Mouse (Mus musculus): ENCODE results near the gene Ciapin1. TPM values are rescaled to one million over a fixed set of nuclear protein-coding genes. Genes with fewer than 3 reads are reported as not detected.

Ciapin1 gene
- polyA plus RNA-seq, 1 experiment: 32.0 TPM

DNA sequence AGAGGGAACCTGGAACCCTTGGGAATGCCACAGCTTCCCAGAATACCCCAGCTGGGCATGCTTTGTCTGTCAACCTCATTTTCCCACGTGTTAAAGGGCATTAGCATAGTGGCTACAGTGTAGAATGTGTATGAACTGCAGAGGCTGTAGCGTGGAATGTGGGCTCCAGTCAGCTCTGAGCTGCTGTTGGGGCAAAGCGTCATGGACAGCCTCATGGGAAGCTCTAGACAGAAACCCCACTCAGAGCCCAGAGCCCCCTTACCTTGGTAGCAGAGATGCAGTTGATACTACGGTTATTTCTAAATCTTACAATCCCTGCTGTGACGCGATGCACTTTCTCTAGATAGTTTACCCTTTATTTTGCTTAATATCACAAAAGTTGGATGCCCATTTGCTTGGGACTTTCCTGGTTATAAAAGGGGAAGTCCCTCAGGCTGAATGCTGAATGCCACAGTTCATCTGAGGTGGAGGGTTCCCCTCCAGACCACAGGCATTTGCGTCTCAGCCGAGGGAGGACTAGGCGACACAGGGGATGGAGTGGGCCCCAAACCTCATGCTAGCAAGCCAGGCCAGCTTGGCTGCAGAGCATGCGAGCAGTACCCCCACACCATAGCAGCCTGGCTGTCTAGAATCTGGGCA lies 59.1 kb downstream of the Ciapin1 start:
- Histone ChIP-seq H3K4me1 (ENCODE audit: control insufficient read depth, insufficient read depth, insufficient read length, low read length) (peaks cover 45% of the 10 kb centered on the region), H3K4me3 (ENCODE audit: low read depth, low read length) (no peak overlapping the region), H3K36me3 (ENCODE audit: control insufficient read depth, insufficient read depth, low read length) (peaks cover 10% of the 10 kb centered on the region), H3K27ac (ENCODE audit: insufficient read depth, low read depth, low read length) (peak overlapping the region; percentile 79), H3K27me3 (ENCODE audit: control insufficient read depth, insufficient read depth, low read length) (no peaks in the 10 kb centered on the region)
- 45% methylated on average over 10 of the region's 10 CpGs for WGBS
- TF ChIP-seq CTCF (IDR thresholded peaks at IDR 0.05; ENCODE audit: extremely low read depth, insufficient read length, insufficient replicate concordance, low read depth, low read length) (no peak), POLR2A (IDR thresholded peaks at IDR 0.05; ENCODE audit: low read depth, low read length) (no peak)

DNA sequence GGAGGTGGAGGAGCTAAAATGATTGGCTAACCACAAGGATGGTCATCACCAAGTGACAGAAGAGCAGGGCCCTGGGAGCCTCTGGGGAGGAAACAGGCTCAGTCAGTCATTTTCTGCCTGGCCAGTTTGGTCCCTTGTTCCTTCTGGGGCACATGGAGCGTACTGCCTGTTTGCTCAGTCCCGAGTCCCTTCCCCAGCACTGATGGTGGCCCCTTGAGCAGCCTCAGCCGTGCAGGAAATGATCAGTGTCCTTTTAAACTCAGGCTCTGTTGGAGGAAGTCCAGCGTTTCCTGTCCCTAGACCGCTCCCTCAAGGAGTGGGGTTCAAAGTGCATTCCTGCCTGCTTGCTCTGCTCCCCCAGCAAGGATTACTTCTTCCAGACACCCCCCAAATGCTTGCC lies 59.7 kb downstream of the Ciapin1 start:
- TF ChIP-seq CTCF (IDR thresholded peaks at IDR 0.05; ENCODE audit: extremely low read depth, insufficient read length, insufficient replicate concordance, low read depth, low read length): no peak
- peak; percentile 22; the same call in 1 of the 2 replicates for TF ChIP-seq POLR2A (IDR thresholded peaks at IDR 0.05; ENCODE audit: low read depth, low read length)
- H3K4me3 ChIP-seq (ENCODE audit: low read depth, low read length): no peak overlapping the region
- H3K36me3 ChIP-seq (ENCODE audit: control insufficient read depth, insufficient read depth, low read length): peaks cover 10% of the 10 kb centered on the region
- H3K27ac ChIP-seq (ENCODE audit: insufficient read depth, low read depth, low read length): peak overlapping the region; percentile 79
- peaks cover 43% of the 10 kb centered on the region for H3K4me1 ChIP-seq (ENCODE audit: control insufficient read depth, insufficient read depth, insufficient read length, low read length)
- H3K27me3 ChIP-seq (ENCODE audit: control insufficient read depth, insufficient read depth, low read length): no peaks in the 10 kb centered on the region
- WGBS: 4% methylated on average over 5 of the region's 5 CpGs

DNA sequence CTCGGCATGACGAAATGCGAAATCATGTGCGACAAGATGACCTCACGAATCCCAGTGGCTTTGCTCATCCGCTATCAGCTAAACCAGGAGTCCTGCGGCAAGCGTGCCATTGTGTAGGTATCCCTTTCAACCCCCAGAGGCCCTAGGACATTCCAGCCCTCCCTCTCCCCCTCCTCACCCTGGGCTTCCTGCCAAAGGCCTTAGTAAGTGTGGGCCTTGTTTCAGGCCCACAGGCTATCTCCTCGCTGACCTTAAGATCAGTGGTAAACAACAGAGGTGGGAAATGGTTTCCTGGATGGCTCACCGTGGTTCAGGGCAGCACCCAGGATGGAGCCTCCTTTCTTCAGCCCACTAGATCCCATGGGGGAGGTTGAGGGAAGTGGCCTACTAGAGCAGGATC lies 60.1 kb downstream of the Ciapin1 start:
- Histone ChIP-seq H3K27ac (ENCODE audit: insufficient read depth, low read depth, low read length) (peak overlapping the region; percentile 79), H3K4me1 (ENCODE audit: control insufficient read depth, insufficient read depth, insufficient read length, low read length) (peaks cover 43% of the 10 kb centered on the region), H3K4me3 (ENCODE audit: low read depth, low read length) (no peak overlapping the region), H3K36me3 (ENCODE audit: control insufficient read depth, insufficient read depth, low read length) (peaks cover 10% of the 10 kb centered on the region), H3K27me3 (ENCODE audit: control insufficient read depth, insufficient read depth, low read length) (no peaks in the 10 kb centered on the region)
- WGBS: 77% methylated on average over 10 of the region's 10 CpGs
- no peak for TF ChIP-seq CTCF (IDR thresholded peaks at IDR 0.05; ENCODE audit: extremely low read depth, insufficient read length, insufficient replicate concordance, low read depth, low read length)
- no peak for TF ChIP-seq POLR2A (IDR thresholded peaks at IDR 0.05; ENCODE audit: low read depth, low read length)

DNA sequence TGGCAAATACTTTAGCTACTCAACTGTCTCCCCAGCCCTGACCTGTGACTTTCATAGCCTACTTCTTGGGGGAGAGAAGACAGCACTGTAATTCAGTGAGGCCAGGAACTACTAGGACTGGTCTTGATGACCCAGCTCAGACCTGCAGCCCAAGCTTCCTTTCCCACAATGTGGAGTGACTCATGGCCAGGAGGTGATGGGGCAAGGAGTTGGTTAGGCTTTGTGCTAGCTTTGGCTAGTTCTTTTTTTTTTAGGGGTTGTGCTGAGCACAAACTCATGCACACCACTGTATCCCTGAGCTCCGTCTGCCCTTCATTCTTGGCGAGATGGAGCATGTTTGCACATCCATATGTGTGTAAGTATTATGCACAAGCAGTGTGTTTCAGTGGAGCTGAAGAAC lies 61.8 kb downstream of the Ciapin1 start:
- H3K4me3 ChIP-seq (ENCODE audit: low read depth, low read length): no peak overlapping the region
- H3K27ac ChIP-seq (ENCODE audit: insufficient read depth, low read depth, low read length): no peak overlapping the region
- 93% methylated on average over 2 of the region's 2 CpGs for WGBS
- H3K36me3 ChIP-seq (ENCODE audit: control insufficient read depth, insufficient read depth, low read length): peaks cover 10% of the 10 kb centered on the region
- no peak for TF ChIP-seq CTCF (IDR thresholded peaks at IDR 0.05; ENCODE audit: extremely low read depth, insufficient read length, insufficient replicate concordance, low read depth, low read length)
- TF ChIP-seq POLR2A (IDR thresholded peaks at IDR 0.05; ENCODE audit: low read depth, low read length): no peak
- no peaks in the 10 kb centered on the region for H3K27me3 ChIP-seq (ENCODE audit: control insufficient read depth, insufficient read depth, low read length)
- H3K4me1 ChIP-seq (ENCODE audit: control insufficient read depth, insufficient read depth, insufficient read length, low read length): peaks cover 37% of the 10 kb centered on the region

DNA sequence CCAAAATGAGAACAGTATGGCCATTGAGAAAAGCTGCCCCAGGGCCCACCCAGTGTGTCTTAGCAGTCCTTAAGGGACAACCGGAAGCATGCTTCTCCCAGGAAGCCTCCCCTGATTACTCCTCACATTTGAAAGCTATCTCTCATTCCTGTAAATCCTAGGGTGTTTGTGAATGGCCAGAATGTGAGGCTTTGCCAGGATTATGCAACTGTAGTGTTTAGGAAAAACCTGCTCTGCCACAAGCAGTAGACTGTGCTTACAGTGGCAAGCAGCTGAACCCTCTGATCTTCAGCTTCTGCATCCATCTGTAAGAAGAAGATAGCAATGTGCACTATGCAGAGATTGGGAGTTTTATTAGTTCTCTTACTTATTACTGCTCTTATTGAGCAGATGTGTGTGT lies 63.6 kb downstream of the Ciapin1 start:
- no peak overlapping the region for H3K27ac ChIP-seq (ENCODE audit: insufficient read depth, low read depth, low read length)
- H3K4me3 ChIP-seq (ENCODE audit: low read depth, low read length): no peak overlapping the region
- WGBS: 91% methylated on average over 1 of the region's 1 CpGs
- peaks cover 32% of the 10 kb centered on the region for H3K4me1 ChIP-seq (ENCODE audit: control insufficient read depth, insufficient read depth, insufficient read length, low read length)
- peaks cover under 1% of the 10 kb centered on the region for H3K36me3 ChIP-seq (ENCODE audit: control insufficient read depth, insufficient read depth, low read length)
- H3K27me3 ChIP-seq (ENCODE audit: control insufficient read depth, insufficient read depth, low read length): no peaks in the 10 kb centered on the region
- no peak for TF ChIP-seq CTCF (IDR thresholded peaks at IDR 0.05; ENCODE audit: extremely low read depth, insufficient read length, insufficient replicate concordance, low read depth, low read length)
- no peak for TF ChIP-seq POLR2A (IDR thresholded peaks at IDR 0.05; ENCODE audit: low read depth, low read length)

DNA sequence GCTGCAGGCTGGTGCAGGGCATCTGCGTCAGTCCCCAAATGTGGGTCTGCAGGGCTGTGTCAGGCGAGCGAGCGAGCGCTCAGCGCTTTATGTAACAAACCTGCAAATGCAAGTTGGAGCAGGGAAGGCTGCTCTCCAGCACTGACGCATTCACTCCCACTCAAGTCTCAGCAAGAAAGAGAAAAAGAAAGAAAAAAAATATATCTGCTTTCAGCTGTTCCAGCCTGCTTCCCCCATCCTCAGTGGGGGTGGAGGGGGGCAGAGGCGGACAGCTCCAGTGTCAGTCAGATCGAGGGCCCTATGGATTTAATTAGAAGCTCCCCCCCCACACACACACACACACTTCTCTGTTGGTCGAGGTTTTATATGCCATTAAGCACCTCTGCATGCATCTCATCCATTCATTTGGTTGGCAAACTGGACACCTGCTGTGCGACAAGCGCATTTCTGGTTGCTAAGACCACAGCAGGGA lies 64.4 kb downstream of the Ciapin1 start:
- peaks cover 24% of the 10 kb centered on the region for H3K4me1 ChIP-seq (ENCODE audit: control insufficient read depth, insufficient read depth, insufficient read length, low read length)
- no peak overlapping the region for H3K27ac ChIP-seq (ENCODE audit: insufficient read depth, low read depth, low read length)
- TF ChIP-seq POLR2A (IDR thresholded peaks at IDR 0.05; ENCODE audit: low read depth, low read length) (no peak), CTCF (IDR thresholded peaks at IDR 0.05; ENCODE audit: extremely low read depth, insufficient read length, insufficient replicate concordance, low read depth, low read length) (no peak)
- H3K27me3 ChIP-seq (ENCODE audit: control insufficient read depth, insufficient read depth, low read length): no peaks in the 10 kb centered on the region
- no peaks in the 10 kb centered on the region for H3K36me3 ChIP-seq (ENCODE audit: control insufficient read depth, insufficient read depth, low read length)
- 86% methylated on average over 12 of the region's 12 CpGs for WGBS
- peak overlapping the region; percentile 71 for H3K4me3 ChIP-seq (ENCODE audit: low read depth, low read length)

DNA sequence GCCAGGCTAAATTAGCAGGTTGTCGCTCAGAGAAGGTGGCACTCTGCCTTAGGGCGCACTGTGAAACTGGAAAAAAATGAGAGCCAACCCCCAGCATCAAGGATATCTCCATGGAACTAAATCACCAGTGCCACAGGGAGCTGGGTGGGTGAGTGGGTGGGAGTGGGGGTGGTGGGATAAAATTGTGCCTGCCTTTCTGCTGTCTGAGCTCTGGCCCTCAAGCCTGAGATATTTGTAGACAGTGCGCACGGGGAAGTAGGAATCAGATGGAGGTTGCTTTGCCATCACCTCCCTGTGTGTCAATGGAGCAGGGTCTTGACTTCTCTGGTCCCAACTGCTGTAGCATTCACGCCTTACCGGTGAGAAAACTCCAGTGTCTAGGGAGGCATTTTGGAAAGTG lies 65.1 kb downstream of the Ciapin1 start:
- Histone ChIP-seq H3K27me3 (ENCODE audit: control insufficient read depth, insufficient read depth, low read length) (no peaks in the 10 kb centered on the region), H3K4me1 (ENCODE audit: control insufficient read depth, insufficient read depth, insufficient read length, low read length) (peaks cover 18% of the 10 kb centered on the region), H3K4me3 (ENCODE audit: low read depth, low read length) (peak overlapping the region; percentile 71), H3K27ac (ENCODE audit: insufficient read depth, low read depth, low read length) (no peak overlapping the region), H3K36me3 (ENCODE audit: control insufficient read depth, insufficient read depth, low read length) (no peaks in the 10 kb centered on the region)
- WGBS: 86% methylated on average over 6 of the region's 6 CpGs
- TF ChIP-seq POLR2A (IDR thresholded peaks at IDR 0.05; ENCODE audit: low read depth, low read length) (no peak), CTCF (IDR thresholded peaks at IDR 0.05; ENCODE audit: extremely low read depth, insufficient read length, insufficient replicate concordance, low read depth, low read length) (no peak)
